Mouse (Mus musculus): ENCODE data around the gene Idi2. TPM values are rescaled to one million over a fixed set of nuclear protein-coding genes. Genes with fewer than 3 reads are reported as not detected.

The Idi2 gene
- polyA plus RNA-seq, 1 experiment from 2014 or later = not detected

DNA sequence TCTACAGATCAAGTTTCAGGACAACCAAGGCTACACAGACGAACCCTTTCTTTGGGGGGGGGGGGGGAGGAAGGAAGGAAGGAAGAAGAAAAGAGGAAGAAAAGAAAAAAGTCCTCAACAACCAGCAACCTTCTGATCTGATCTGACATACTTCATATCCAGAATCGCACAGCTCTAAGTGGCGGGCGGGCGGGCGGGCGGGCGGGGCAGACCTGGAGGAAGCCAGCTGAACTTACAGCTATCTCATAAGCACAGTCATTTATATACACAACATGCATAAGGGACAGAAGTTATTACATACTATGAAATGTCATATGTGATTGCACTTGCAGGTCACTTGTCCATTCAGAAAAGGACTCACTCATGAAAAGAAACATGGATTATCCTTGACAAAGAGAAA is 46.8 kb downstream of the Idi2 start:
- Histone ChIP-seq H3K27me3 (no peaks in the 10 kb centered on the region), H3K9me3 (replicated peaks) (no peaks in the 10 kb centered on the region), H3K27ac (no peak overlapping the region), H3K9ac (no peak overlapping the region), H3K4me1 (replicated peaks) (peaks cover 12% of the 10 kb centered on the region), H3K4me2 (no peak overlapping the region), H3K36me3 (no peaks in the 10 kb centered on the region), H3K4me3 (no peak overlapping the region)
- 83% methylated on average over 8 of the region's 8 CpGs for WGBS
- no peak for ATAC-seq (replicated peaks; ENCODE audit: insufficient number of reproducible peaks, insufficient read depth, low FRiP score, low read depth)

DNA sequence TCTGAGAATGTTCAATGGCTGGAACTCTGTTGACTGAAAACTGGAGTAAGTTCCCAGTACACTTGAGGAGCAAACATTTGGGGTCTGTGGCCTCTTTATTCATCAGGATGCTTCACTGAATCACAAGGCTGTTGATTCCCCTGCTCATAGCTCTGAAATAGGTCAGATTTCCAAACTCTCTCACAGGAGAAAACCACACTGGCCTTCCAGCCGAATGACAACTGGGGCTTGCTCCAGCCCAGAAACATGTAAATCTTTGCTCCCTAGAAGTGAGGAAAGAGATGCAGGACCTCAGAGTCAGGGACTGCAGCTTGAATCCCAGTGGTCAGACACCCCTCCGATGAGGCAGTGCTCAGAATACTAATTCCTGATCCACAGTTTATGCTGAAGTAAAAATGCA is 50.6 kb downstream of the Idi2 start:
- Histone ChIP-seq H3K9ac (no peak overlapping the region), H3K9me3 (replicated peaks) (no peaks in the 10 kb centered on the region), H3K27me3 (no peaks in the 10 kb centered on the region), H3K4me3 (no peak overlapping the region), H3K27ac (no peak overlapping the region), H3K4me2 (no peak overlapping the region), H3K36me3 (no peaks in the 10 kb centered on the region), H3K4me1 (replicated peaks) (no peaks in the 10 kb centered on the region)
- WGBS = 76% methylated on average over 2 of the region's 2 CpGs
- no peak for ATAC-seq (replicated peaks; ENCODE audit: insufficient number of reproducible peaks, insufficient read depth, low FRiP score, low read depth)

Small RNA genes lying within 50 kb of the gene (microRNA-seq; reads per million reads assigned to microRNA genes)
- not detected for gene Gm22750

Other genes starting within 250 kb of the Idi2 start
- 15.5 and 19.8 TPM in 2 replicates for gene Wdr37, start 81.0 kb upstream of the Idi2 start, polyA plus RNA-seq (2015; fragmentation: Nextera tagmentation; extraction: Ambion mirVana)
- gene Idi1, start 67.4 kb upstream of the Idi2 start, polyA plus RNA-seq (2015; fragmentation: Nextera tagmentation; extraction: Ambion mirVana) = 38.2 and 49.3 TPM in 2 replicates
- gene Gm9745, start 4.6 kb upstream of the Idi2 start, polyA plus RNA-seq (2015; fragmentation: Nextera tagmentation; extraction: Ambion mirVana) = not detected in 2 replicates
- 43.2 and 49.9 TPM in 2 replicates for gene Gtpbp4, start 43.2 kb downstream of the Idi2 start, polyA plus RNA-seq (2015; fragmentation: Nextera tagmentation; extraction: Ambion mirVana)
- gene Larp4b, start 141.0 kb downstream of the Idi2 start, polyA plus RNA-seq (2015; fragmentation: Nextera tagmentation; extraction: Ambion mirVana) = 23.5 and 25.4 TPM in 2 replicates

All from heart, embryonic 15.5 days (tissue).